Mouse (Mus musculus) Muller cell, postnatal 12 days (primary cell): ENCODE measurements around the gene Armc3.
A peak's percentile ranks its signal among the peaks of the same experiment; 100 is the strongest.

Experiments
- DNase-seq: peaks from one replicate; pipeline ENCODE4 v3.0.0-alpha.2; 2015; ENCODE audit errors: inconsistent ontology term

The Armc3 gene

DNA sequence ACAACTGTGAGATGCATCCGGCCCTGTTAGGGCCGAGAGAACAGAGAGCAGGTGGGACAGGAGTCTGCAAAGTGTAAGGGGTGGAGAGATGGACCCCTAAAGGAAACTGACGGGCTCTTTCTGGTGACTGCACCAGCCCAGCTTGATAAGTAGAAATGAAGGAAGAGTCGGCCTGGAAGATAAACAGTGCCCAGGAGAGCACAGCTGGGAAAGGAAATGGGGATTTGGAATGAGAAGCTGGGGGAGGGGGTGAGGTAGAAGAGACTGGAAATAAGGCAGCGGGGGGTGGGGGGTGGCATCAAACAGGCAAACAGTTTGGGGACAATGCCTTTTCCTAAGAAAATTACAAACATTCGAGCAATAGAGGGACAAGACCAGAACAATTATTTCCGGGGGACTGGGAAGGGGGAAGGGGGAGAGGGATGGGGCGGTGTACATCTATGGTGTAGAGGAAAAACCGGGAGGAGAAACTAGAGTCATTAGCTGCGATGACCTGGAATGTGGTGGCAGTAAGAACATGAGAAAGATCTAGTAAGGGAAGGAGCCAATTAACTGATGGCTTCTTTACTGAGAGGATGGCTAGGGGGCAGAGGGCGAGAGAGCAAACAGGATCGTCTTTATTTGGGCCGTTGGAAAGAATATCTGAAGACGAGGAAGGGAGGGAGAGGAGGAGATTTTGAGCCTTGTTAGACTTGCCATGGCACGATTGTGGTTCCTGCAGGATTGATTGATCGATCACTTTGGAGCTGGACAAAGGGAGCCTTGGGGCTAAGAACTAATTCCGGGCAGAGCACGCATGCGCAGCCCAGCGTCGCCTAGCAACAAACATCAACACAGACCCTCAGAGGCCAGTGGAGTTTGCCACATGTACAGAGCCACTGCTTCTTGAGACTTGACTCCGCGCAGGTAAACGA, at the start of gene Armc3:
Gene Armc3 (plus strand): TSS at position 851 of the 914 bp plus-strand sequence.
- peak; percentile 73 for DNase-seq

DNA sequence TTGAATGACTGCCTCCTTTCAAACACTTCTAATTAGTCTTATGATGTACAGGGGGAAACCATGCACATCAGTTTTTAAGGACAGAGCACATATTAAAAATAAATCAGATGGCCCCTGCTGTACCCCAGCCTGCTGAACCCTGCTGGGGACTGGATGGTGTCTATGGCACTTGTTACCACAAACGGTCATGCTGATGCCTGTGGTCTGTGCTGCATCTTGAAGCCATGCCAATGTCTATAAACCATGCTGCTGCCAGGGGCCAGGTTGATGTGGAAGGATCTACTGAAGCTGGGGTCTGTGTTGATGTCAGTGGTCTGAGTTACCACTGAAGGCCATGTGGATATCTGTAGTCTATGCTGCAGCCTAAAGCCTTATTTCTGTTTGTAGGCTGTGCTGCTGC, 46.4 kb upstream of the Armc3 start:
- no peak for DNase-seq

DNA sequence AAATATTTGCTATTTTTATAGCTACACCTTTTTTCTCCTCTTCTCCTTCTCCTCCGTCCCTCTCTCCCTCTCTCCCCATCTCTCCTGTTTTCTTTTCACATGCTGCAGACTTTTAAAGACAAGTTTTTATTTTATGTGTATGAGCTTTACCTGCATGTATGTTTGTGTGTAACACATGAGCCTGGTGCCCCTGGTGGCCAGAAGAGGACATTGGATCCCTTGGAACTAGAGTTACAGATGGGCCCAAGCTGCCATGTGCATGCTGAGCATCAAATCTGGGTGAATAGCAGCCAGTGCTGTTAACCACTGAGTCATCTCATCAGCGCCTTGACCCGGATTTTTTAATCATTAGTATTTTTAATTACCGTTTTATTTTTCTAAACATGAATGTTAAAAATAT, 42.9 kb upstream of the Armc3 start:
- peak; percentile 18 for DNase-seq

DNA sequence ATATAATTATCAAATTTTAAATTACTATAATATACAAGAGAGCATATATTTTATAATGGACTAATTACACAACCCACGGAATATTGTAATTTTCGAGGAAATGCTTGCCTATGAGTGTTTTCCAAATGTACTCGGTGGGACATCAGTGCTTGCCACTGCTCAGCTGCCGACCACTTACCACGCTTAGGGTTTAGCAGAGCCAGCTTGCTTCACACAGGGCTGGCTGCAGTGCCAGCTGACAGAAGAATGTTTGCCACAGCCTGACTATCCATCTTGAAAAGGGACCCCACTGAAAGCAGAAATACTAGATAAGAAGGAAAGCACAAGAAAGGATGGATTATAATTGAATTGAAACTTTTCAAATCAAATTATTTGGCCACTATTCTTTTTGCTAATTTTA, 39.6 kb upstream of the Armc3 start:
- DNase-seq = no peak

DNA sequence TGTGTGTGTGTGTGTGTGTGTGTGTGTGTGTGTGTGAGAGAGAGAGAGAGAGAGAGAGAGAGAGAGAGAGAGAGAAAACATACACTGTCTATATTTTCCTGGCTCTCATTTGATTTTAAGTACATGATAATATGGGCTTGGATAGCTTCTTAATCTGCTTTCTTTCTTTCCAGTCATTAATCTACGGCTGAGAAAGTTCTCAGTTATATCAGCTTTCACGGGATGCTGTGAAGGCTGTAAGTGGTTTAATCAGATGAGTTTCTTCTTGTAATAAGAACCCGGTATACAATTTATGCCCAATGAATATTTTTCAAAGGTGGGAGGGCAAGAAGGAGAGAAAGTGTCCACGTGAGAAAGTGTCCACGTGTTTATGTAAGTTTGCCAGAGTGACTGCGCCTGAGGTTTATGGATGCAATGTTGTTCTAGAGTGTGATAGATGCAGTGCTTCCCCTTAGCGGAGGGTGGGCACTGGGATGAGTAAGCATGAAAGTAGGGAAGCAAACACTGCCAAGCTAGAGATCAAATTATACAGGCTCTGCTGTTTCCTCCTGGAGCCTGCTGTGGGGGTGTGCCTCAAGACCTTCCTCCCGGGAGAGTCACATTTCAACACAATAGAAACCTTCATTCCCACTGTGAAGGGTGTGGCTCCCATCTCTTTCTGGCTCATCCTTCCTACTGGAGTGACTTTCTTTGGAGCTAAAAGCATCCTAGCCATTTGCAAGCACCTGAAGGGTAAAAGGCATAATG, 38.6 kb upstream of the Armc3 start:
- peak; percentile 17 for DNase-seq

DNA sequence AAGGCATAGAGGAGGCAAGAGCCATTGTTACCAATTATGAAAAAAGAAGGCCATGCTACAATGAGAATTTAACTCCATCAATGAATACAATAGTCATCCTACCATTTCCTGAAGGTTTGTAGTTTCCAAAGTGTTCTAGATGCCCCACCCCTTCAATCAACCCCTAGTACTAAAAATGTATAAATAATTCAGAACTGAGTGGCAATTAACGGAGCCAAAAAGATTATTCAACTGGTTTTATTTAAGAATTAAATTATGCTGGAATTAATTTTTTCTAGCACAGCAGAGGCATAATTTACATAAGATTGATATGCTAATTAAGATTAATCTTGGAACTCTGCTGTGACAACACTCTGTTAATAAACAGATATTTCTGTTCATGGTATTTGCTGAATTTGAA, 34.9 kb upstream of the Armc3 start:
- no peak for DNase-seq

DNA sequence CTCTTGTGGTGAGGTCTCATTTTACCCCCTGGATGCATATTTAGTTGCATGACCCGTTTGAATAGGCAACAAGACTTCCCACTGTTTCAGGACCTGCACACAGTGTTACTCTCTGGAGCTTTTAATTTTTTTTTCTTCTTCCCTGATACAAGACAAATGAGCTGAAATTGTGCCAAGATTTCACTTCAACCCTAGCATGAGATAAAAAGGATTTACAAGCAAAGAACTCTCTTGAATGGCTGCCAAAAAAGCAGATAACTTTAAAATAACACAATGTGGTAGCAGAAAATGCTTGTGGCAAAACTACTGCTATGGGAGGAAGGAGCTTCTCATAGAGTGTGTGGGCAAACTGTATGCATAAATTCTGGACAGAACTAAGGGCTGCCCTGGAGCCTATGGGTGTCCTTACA, 22.3 kb upstream of the Armc3 start:
- DNase-seq = peak; percentile 24

DNA sequence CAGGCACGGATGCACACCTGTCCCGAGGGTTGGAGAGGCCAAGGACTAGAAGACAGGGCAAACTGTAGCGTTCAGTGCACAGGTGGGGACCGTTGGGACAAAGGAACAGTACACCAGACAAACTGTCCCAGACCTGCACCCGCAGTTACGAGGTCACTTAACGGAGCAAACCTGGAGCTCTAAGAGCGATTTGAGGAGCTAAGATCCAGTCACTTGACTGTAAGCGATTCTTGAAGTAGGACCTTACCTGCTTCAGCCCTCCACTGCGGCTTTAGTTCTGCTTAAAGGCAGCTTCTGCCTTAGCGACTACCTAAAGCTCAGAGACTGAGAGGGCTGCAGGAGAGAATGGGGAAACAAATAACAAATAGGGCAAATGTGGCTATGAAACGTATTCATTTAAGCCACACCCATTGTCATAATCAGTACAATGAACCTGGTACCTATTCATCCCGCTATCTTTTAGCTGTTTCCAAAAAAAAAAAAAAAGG, 308 bp downstream of the Armc3 start:
- no peak for DNase-seq

DNA sequence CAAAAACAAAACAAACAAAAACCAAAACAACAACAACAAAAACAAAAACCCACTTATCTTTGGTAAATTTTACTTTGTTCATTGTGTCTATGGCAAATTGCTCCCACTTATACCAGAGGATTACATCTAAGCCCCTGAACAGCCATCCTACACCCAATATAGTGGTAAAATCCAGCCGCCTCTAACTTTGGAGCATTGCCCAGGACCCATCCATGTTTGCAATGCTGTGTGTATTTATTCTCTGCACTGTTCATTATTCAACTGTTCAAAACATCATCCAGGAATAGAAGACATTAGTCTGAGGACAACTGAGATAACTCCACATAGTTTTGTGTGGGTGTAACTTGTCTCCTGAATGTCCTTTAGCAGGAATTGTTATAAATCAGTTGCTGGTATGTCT, 1.0 kb downstream of the Armc3 start:
- DNase-seq = no peak

DNA sequence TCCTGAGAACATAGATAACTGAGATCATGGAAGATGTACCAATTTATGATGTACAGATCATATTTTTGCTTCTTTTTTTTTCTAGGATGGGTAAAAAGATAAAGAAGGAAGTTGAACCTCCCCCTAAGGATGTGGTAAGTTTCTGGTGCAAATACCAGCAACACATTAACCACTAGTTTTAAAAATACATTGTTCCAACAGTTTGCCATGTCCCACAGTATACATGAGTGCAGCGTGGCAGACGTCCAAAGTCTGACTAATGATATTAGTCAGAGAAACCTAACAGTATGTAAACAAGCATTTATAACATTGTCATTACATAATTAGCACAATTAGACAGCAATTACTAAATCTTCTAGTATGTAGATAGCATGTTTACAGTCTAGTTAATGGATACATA, 2.6 kb downstream of the Armc3 start:
- no peak for DNase-seq

DNA sequence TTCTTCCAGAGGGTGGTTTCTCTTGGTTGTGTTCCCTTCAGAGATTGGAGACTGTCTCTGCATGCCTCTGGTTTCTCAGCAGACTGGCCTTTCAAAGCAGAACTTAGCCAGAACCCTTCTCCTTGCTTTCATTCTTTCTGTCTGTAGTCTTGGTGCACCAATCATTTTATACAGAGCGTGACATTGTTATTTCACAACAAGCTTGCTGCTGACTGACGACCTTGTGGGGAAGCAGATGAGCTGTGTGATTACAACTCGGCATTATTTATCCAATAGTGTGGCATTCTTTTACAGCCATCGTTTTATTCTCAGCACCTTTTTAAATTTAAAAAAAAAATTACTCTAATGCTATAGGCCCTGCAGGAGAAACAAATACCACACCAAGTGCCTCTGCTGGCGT, 35.2 kb downstream of the Armc3 start:
- no peak for DNase-seq

DNA sequence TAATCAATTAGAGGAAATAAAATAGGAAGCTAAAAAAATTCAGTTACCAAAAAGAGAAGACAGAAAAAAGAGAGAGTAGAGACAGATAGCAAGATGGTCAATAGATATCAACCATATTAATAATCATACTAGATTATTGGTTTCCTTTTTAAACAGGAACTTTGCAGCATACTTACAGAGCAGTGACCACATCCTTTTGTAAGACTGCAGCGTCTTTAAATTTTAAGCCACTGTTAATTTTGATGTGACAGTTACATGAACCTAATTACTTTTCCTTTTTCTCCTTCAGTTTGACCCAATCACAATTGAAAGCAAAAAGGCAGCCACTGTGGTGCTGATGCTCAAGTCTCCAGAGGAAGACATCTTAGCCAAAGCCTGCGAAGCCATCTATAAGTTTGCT, 36.1 kb downstream of the Armc3 start:
- DNase-seq = no peak

DNA sequence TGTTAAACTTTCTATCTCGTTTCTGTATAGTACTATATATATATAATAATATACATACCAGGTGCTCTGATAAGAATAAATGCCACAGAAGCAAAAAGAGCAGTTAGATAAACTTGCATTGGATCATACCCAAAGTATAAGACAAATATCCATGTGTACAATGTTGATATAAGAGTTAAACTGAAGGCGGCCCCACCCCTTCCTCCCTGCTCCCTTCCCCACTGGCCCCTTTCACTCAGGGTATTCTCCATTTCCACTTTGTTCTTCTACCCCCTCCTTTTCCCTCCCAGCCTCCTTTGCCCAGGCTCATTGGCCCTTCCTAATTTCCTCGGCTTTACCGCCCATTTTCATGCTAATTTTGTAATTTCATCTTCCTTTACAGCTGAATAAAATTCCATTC, 36.5 kb downstream of the Armc3 start:
- no peak for DNase-seq

DNA sequence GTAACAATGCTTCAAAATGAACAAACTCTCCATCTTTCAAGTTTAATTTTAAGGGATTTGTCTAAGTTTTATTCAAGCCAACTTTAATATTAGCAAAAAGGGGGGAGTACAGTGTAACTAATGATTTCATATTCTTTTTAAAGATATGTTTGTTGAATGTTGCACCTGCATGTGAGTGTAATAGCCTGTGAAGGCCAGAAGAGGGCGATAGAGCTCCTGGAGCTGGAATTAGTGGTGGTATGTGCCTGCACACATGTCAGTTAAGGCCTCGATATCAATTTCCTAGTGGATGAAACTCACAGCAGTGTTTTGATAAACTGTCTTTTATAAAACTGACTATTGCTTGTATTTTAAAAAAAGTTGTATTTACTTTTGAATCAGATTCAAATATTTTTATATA, 39.7 kb downstream of the Armc3 start:
- no peak for DNase-seq

DNA sequence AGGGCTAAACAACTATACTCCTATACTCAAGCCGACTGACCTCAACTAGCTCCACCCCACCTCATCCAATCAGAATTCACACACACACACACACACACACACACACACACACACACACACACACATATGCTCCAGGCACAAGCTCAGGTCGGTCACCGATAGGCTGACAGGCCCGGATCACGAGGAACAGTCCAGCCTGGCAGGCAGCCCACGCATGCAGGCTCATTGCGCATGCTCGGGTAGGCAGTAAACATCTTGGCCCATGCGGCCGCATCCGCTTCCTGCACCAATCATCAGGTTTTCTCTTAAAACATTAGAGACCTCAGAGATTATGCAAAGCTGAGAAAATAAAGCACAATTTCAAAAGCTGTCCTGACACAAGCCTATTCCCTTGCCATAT, 50.5 kb downstream of the Armc3 start:
- DNase-seq = no peak

DNA sequence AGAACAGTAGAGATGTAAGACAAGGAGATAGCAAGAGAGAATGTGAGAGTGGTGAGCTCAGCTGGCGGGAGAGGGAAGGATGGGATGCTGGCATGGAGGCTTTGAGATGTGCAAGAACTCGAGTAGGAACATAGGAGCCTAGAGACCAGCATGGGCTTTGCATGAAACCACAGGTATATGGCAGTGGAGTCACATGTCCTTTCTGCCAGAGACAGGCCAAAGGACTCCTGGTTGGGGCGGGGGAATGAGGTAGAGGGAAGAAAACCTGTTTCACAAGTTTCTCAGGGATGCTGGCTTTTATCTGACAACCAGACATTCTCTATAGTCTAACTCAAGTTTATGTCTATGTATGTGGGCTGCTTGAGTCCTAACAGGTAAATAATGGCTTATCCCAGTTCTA, 55.9 kb downstream of the Armc3 start:
- no peak for DNase-seq

DNA sequence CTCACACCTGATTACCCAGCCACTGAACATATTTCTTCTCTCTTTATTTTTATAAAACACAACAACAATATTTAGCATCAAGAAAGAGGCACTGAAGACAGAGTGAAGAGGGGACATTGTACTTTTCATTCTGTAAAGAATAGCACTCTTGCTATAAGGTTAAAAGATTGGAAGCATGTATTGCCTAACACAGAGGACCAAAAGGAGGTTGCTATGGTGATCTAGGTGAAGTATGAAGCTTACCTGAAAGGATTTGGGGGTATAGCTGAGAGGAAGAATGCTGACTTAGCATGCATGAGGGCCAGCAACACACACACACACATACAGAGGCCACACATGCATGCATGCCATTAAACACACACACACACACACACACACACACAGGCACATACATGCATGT, 58.2 kb downstream of the Armc3 start:
- DNase-seq = no peak

DNA sequence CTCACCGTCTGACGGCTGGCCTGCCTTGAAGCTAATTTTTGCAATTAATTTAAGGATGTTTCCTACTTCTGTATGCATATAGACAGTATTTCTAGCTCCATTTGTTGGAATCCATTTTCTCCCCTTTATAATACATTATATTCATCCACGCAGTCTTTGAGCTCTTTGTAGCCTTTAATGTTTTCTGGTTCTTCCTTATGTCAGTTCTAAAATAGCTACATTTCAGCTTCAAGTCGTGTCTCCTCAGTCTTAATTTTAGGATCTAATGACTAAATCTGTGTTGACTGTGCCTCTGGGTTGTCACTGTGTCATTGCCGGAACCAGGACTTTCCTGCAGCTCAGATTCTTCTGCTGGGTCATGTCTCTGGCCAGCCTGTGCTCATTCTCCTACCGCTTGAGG, 61.3 kb downstream of the Armc3 start:
- DNase-seq = no peak

DNA sequence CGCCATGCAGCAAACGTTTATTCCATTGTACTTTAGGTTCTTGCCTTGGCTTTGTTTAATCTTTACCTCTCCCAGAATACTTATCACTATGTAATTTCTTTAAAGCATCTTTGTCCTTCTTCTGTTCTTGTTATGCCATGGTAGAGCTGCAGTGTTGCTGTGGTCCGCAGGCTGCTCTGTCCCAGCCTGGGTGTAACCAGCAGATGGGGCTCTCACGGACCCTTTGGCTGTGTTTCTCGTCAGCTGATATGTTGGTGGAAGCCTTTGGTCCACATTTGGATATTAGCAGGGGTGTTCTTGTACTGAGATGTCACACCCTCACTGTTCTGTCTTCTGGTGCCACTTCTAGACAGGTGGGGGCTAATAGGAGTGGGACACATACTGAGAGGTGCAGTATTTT, 64.3 kb downstream of the Armc3 start:
- DNase-seq = no peak

DNA sequence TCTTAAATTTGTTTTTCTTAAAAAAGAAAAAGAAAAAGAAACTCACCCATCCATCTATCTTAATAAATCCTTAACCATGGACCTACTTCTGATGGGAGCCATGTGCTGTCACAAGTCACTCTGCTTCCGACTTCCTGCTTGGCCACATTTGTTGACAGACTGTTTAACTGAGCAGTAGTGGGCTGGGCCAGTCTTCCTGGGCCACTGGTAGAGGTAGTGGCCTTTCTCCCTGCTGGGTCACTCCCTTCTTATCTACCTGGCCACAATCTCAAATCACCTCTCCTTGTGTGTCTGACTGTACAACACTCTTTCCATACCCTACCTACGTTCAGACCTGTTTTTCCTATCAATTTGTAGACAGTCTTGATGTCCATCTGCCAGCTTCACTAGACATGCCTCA, 66.7 kb downstream of the Armc3 start:
- no peak for DNase-seq

DNA sequence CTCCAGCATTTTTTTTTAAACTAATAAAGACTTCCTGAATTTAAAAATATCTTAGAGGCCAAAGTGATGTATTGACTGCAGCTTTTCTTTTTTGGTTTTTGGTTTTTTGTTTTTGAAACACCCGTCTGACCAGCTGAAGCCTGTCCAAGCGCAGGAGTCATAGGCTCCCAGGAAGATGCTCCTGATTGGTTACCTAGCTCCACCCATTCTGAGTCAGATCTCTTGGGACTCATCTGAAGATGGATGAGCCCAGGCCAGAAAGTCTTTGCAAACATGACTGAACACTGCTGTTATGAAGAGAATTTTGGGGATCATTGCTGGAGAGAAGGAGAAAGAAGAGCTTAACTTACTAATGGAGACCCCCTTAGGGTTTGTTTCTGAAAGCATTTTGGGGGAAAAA, 68.3 kb downstream of the Armc3 start:
- no peak for DNase-seq

DNA sequence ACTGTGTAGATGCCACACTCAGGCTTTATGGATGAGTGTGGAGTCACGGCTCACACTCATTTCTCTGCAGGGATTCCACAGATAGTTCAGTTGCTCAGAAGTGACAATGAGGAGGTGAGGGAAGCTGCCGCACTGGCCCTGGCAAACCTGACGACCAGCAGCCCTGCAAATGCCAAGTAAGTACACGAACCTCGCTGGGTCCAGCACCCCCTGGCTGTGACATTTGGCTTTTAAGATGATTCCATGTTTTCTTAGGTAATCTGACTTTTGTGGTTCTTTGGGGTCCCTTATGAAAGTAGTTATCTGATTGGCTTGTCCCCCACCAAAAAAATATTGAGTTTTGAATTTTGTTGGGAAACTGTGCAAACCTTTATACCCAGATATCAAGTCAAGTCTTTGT, 70.9 kb downstream of the Armc3 start:
- no peak for DNase-seq

DNA sequence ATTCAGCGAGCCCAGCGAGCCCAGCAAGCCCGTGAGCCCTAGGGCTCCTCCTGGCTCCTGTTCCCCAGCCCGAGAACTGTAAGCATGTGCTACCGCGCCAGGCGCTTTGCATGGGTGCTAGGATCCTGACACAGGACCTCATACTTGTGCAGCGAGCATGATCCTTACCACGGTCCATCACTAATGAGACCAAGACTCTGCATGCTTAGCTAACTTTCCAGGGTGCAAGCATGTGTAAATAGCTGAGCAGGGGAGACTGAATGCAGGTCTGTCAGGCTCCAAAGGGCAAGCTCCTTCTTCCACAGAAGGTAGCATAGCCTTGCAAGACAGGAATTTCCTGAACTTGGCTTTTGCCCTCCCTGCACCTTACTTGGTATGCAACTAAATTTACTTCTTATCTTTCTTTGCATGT, 71.6 kb downstream of the Armc3 start:
- DNase-seq = no peak
